Mouse (Mus musculus): ENCODE data around the gene Hnrnpl. TPM values are rescaled to one million over a fixed set of nuclear protein-coding genes. Genes with fewer than 3 reads are reported as not detected.
A peak's percentile ranks its signal among the peaks of the same experiment; 100 is the strongest.

Gene Hnrnpl
- polyA plus RNA-seq, 1 experiment from 2014 or later = 312 TPM

- 0 out of 2 replicates have a peak overlapping the region, but pooled peaks have one; percentile 4 for H3K27ac ChIP-seq (ENCODE audit: low read depth, low read length)
Observed at GRCm38 (mm10) chr7:28825686-28826401, 17.5 kb downstream of the Hnrnpl start.

GRCm38 (mm10) chr7:28826402-28826772 lies 18.0 kb downstream of the Hnrnpl start:
- no peak overlapping the region for H3K27ac ChIP-seq (ENCODE audit: low read depth, low read length)
- peaks cover 8% of the 10 kb centered on the region for H3K36me3 ChIP-seq (ENCODE audit: control insufficient read depth, insufficient read depth, low read length)
- H3K27me3 ChIP-seq (ENCODE audit: control insufficient read depth, insufficient read depth, low read length) = no peaks in the 10 kb centered on the region
- no peaks in the 10 kb centered on the region for H3K9me3 ChIP-seq (ENCODE audit: control insufficient read depth, low read length)
- H3K4me1 ChIP-seq (replicated peaks; ENCODE audit: control insufficient read depth, insufficient read depth, low read length) = no peaks in the 10 kb centered on the region
- no peak overlapping the region; the same call in 1 of the 2 replicates for H3K4me2 ChIP-seq (replicated peaks; ENCODE audit: low read depth, low read length)
- 94% methylated on average over 7 of the region's 7 CpGs for WGBS
- DNase-seq (ENCODE audit: low spot score) = no peak
- no peak overlapping the region for H3K9ac ChIP-seq (ENCODE audit: low read depth, low read length)
- no peak overlapping the region for H3K4me3 ChIP-seq (ENCODE audit: low read depth, low read length)
- ATAC-seq (ENCODE audit: low FRiP score) = no peak

More at GRCm38 (mm10) chr7:28825686-28826401, 17.5 kb downstream of the Hnrnpl start:
- Histone ChIP-seq H3K36me3 (ENCODE audit: control insufficient read depth, insufficient read depth, low read length) (peaks cover 13% of the 10 kb centered on the region), H3K9me3 (ENCODE audit: control insufficient read depth, low read length) (no peaks in the 10 kb centered on the region), H3K4me3 (ENCODE audit: low read depth, low read length) (peak overlapping the region; percentile 40), H3K9ac (ENCODE audit: low read depth, low read length) (peak overlapping the region; percentile 62), H3K27me3 (ENCODE audit: control insufficient read depth, insufficient read depth, low read length) (no peaks in the 10 kb centered on the region), H3K4me2 (replicated peaks; ENCODE audit: low read depth, low read length) (peak overlapping the region; percentile 39), H3K4me1 (replicated peaks; ENCODE audit: control insufficient read depth, insufficient read depth, low read length) (no peaks in the 10 kb centered on the region)
- DNase-seq (ENCODE audit: low spot score) = no peak
- ATAC-seq (ENCODE audit: low FRiP score) = no peak
- 69% methylated on average over 11 of the region's 11 CpGs for WGBS

- no peak overlapping the region for H3K4me3 ChIP-seq (ENCODE audit: low read depth, low read length)
- no peak for DNase-seq (ENCODE audit: low spot score)
- no peaks in the 10 kb centered on the region for H3K9me3 ChIP-seq (ENCODE audit: control insufficient read depth, low read length)
- H3K4me1 ChIP-seq (replicated peaks; ENCODE audit: control insufficient read depth, insufficient read depth, low read length) = no peaks in the 10 kb centered on the region
- H3K36me3 ChIP-seq (ENCODE audit: control insufficient read depth, insufficient read depth, low read length) = peaks cover 3% of the 10 kb centered on the region; the same call in 1 of the 2 replicates
- no peak overlapping the region for H3K4me2 ChIP-seq (replicated peaks; ENCODE audit: low read depth, low read length)
- 79% methylated on average over 3 of the region's 3 CpGs for WGBS
- H3K27me3 ChIP-seq (ENCODE audit: control insufficient read depth, insufficient read depth, low read length) = no peaks in the 10 kb centered on the region
- no peak overlapping the region for H3K9ac ChIP-seq (ENCODE audit: low read depth, low read length)
- no peak overlapping the region for H3K27ac ChIP-seq (ENCODE audit: low read depth, low read length)
- ATAC-seq (ENCODE audit: low FRiP score) = no peak
Observed at GRCm38 (mm10) chr7:28827338-28827737, 19.0 kb downstream of the Hnrnpl start.

GRCm38 (mm10) chr7:28829821-28830220 lies 21.5 kb downstream of the Hnrnpl start:
- Histone ChIP-seq H3K4me1 (replicated peaks; ENCODE audit: control insufficient read depth, insufficient read depth, low read length) (no peaks in the 10 kb centered on the region), H3K27me3 (ENCODE audit: control insufficient read depth, insufficient read depth, low read length) (no peaks in the 10 kb centered on the region), H3K4me2 (replicated peaks; ENCODE audit: low read depth, low read length) (no peak overlapping the region), H3K9me3 (ENCODE audit: control insufficient read depth, low read length) (no peaks in the 10 kb centered on the region), H3K27ac (ENCODE audit: low read depth, low read length) (no peak overlapping the region), H3K9ac (ENCODE audit: low read depth, low read length) (no peak overlapping the region), H3K36me3 (ENCODE audit: control insufficient read depth, insufficient read depth, low read length) (no peaks in the 10 kb centered on the region), H3K4me3 (ENCODE audit: low read depth, low read length) (no peak overlapping the region)
- DNase-seq (ENCODE audit: low spot score) (no peak), ATAC-seq (ENCODE audit: low FRiP score) (no peak)
- 95% methylated on average over 8 of the region's 8 CpGs for WGBS

- Histone ChIP-seq H3K4me3 (ENCODE audit: low read depth, low read length) (no peak overlapping the region), H3K27me3 (ENCODE audit: control insufficient read depth, insufficient read depth, low read length) (no peaks in the 10 kb centered on the region), H3K4me1 (replicated peaks; ENCODE audit: control insufficient read depth, insufficient read depth, low read length) (no peaks in the 10 kb centered on the region), H3K9ac (ENCODE audit: low read depth, low read length) (no peak overlapping the region), H3K9me3 (ENCODE audit: control insufficient read depth, low read length) (no peaks in the 10 kb centered on the region), H3K36me3 (ENCODE audit: control insufficient read depth, insufficient read depth, low read length) (no peaks in the 10 kb centered on the region), H3K27ac (ENCODE audit: low read depth, low read length) (no peak overlapping the region), H3K4me2 (replicated peaks; ENCODE audit: low read depth, low read length) (no peak overlapping the region)
- no peak for ATAC-seq (ENCODE audit: low FRiP score)
- no peak for DNase-seq (ENCODE audit: low spot score)
- WGBS = 92% methylated on average over 5 of the region's 5 CpGs
Observed at GRCm38 (mm10) chr7:28830981-28831380, 22.6 kb downstream of the Hnrnpl start.

DNA sequence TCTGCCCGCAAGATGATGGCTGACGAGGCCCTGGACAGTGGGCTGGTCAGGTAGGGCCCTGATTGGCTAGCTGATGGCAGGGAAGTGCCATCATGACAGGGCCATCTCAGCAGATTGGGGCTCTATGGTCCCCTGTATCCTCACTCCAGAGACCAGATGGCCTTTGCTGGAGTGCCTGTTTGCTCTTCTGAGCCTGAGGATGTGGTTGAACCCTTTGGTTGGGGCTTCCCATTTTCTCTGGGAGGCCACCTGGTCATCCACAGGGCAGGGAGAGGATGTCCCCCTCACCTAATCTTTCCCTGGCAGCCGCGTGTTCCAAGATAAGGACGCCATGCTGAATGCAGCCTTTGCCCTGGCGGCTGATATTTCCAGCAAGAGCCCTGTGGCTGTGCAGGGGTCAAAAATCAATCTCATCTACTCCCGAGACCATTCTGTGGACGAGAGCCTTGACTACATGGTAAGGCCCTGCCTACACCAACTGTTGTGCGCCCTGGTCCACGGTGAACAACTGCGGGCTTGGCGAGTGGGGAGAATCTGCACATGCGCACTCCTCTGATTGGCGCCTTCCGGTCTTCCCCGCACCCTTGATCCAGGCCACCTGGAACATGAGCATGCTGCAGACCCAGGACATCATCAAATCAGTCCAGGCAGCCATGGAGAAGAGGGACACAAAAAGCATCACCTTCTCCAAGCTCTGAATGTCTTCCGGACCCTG lies 23.2 kb downstream of the Hnrnpl start:
- Histone ChIP-seq H3K9me3 (ENCODE audit: control insufficient read depth, low read length) (no peaks in the 10 kb centered on the region), H3K4me2 (replicated peaks; ENCODE audit: low read depth, low read length) (no peak overlapping the region), H3K4me1 (replicated peaks; ENCODE audit: control insufficient read depth, insufficient read depth, low read length) (no peaks in the 10 kb centered on the region), H3K27me3 (ENCODE audit: control insufficient read depth, insufficient read depth, low read length) (no peaks in the 10 kb centered on the region), H3K36me3 (ENCODE audit: control insufficient read depth, insufficient read depth, low read length) (no peaks in the 10 kb centered on the region), H3K9ac (ENCODE audit: low read depth, low read length) (no peak overlapping the region), H3K4me3 (ENCODE audit: low read depth, low read length) (no peak overlapping the region), H3K27ac (ENCODE audit: low read depth, low read length) (no peak overlapping the region)
- ATAC-seq (ENCODE audit: low FRiP score) = no peak
- WGBS = 93% methylated on average over 17 of the region's 17 CpGs
- DNase-seq (ENCODE audit: low spot score) = no peak

GRCm38 (mm10) chr7:28832137-28832536 lies 23.8 kb downstream of the Hnrnpl start:
- no peaks in the 10 kb centered on the region for H3K9me3 ChIP-seq (ENCODE audit: control insufficient read depth, low read length)
- no peak for ATAC-seq (ENCODE audit: low FRiP score)
- H3K4me3 ChIP-seq (ENCODE audit: low read depth, low read length) = no peak overlapping the region
- H3K27me3 ChIP-seq (ENCODE audit: control insufficient read depth, insufficient read depth, low read length) = no peaks in the 10 kb centered on the region
- H3K36me3 ChIP-seq (ENCODE audit: control insufficient read depth, insufficient read depth, low read length) = no peaks in the 10 kb centered on the region
- H3K4me1 ChIP-seq (replicated peaks; ENCODE audit: control insufficient read depth, insufficient read depth, low read length) = no peaks in the 10 kb centered on the region
- H3K27ac ChIP-seq (ENCODE audit: low read depth, low read length) = no peak overlapping the region
- 86% methylated on average over 6 of the region's 6 CpGs for WGBS
- DNase-seq (ENCODE audit: low spot score) = no peak
- H3K4me2 ChIP-seq (replicated peaks; ENCODE audit: low read depth, low read length) = no peak overlapping the region
- no peak overlapping the region for H3K9ac ChIP-seq (ENCODE audit: low read depth, low read length)

GRCm38 (mm10) chr7:28833723-28834347 lies 25.5 kb downstream of the Hnrnpl start, which contains the start of gene Lgals4:
Lgals4 (plus strand) TSS chr7:28833854.
- H3K4me1 ChIP-seq (replicated peaks; ENCODE audit: control insufficient read depth, insufficient read depth, low read length) = no peaks in the 10 kb centered on the region
- H3K9me3 ChIP-seq (ENCODE audit: control insufficient read depth, low read length) = no peaks in the 10 kb centered on the region
- no peak within 1 kb of the TSS for H3K4me2 ChIP-seq (replicated peaks; ENCODE audit: low read depth, low read length)
- no peaks in the 10 kb centered on the region for H3K27me3 ChIP-seq (ENCODE audit: control insufficient read depth, insufficient read depth, low read length)
- 77% methylated on average over 6 of the region's 6 CpGs for WGBS
- H3K4me3 ChIP-seq (ENCODE audit: low read depth, low read length) = no peak within 1 kb of the TSS
- ATAC-seq (ENCODE audit: low FRiP score) (no peak), DNase-seq (ENCODE audit: low spot score) (no peak)
- H3K36me3 ChIP-seq (ENCODE audit: control insufficient read depth, insufficient read depth, low read length) = no peaks in the 10 kb centered on the region
- no peak within 1 kb of the TSS for H3K9ac ChIP-seq (ENCODE audit: low read depth, low read length)
- H3K27ac ChIP-seq (ENCODE audit: low read depth, low read length) = no peak within 1 kb of the TSS
